8 mouse cellular contexts compared by ENCODE assay signal in genomic region chrX:56610318-56610694, GRCm38 (mm10). TPM values are rescaled to one million over a fixed set of nuclear protein-coding genes. Genes with fewer than 3 reads are reported as not detected.
DNase-seq lines count a peak whose midpoint lies in the region; ATAC-seq and TF ChIP-seq lines count a peak whose summit lies in the region.

No protein-coding gene starts in this region.

- 28% methylated on average over 13 of the region's 13 CpGs for WGBS in kidney, postnatal 0 days
- WGBS in forebrain, embryonic 12.5 days = 19% methylated on average over 13 of the region's 13 CpGs
- WGBS in limb, embryonic 11.5 days = 21% methylated on average over 13 of the region's 13 CpGs
- WGBS in neural tube, embryonic 11.5 days = 18% methylated on average over 13 of the region's 13 CpGs

- peak overlapping the region; percentile 66 for H3K4me2 ChIP-seq in kidney, postnatal 0 days (ENCODE audit: low read length)
- H3K4me2 ChIP-seq in forebrain, embryonic 12.5 days = peak overlapping the region; percentile 60
- H3K4me2 ChIP-seq in limb, embryonic 11.5 days (ENCODE audit: low read depth, severe bottlenecking) = peak overlapping the region; percentile 52
- H3K4me2 ChIP-seq in neural tube, embryonic 11.5 days (ENCODE audit: low read depth) = peak overlapping the region; percentile 52

- peak overlapping the region; percentile 60 for H3K4me3 ChIP-seq in kidney, postnatal 0 days (replicated peaks; ENCODE audit: low read depth, low read length)
- peak overlapping the region; percentile 58 for H3K4me3 ChIP-seq in forebrain, embryonic 12.5 days (replicated peaks)
- H3K4me3 ChIP-seq in limb, embryonic 11.5 days (ENCODE audit: low read depth, low read length) = peak overlapping the region; percentile 60
- peak overlapping the region; percentile 57 for H3K4me3 ChIP-seq in neural tube, embryonic 11.5 days (ENCODE audit: low read depth, low read length)

- H3K27ac ChIP-seq in kidney, postnatal 0 days = no peak overlapping the region
- H3K27ac ChIP-seq in forebrain, embryonic 12.5 days = peak overlapping the region; percentile 77
- H3K27ac ChIP-seq in limb, embryonic 11.5 days (replicated peaks; ENCODE audit: low read depth, low read length) = no peak overlapping the region
- H3K27ac ChIP-seq in neural tube, embryonic 11.5 days (ENCODE audit: low read depth, low read length) = 0 out of 2 replicates have a peak overlapping the region, but pooled peaks have one; percentile 60

- no peaks in the 10 kb centered on the region for H3K9me3 ChIP-seq in kidney, postnatal 0 days (replicated peaks; ENCODE audit: low read length)
- no peaks in the 10 kb centered on the region for H3K9me3 ChIP-seq in forebrain, embryonic 12.5 days
- no peaks in the 10 kb centered on the region for H3K9me3 ChIP-seq in limb, embryonic 11.5 days (ENCODE audit: control insufficient read depth, low read length)
- no peaks in the 10 kb centered on the region for H3K9me3 ChIP-seq in neural tube, embryonic 11.5 days (ENCODE audit: control insufficient read depth, low read length)

- H3K27me3 ChIP-seq in kidney, postnatal 0 days (ENCODE audit: insufficient read depth, low read length) = no peaks in the 10 kb centered on the region
- H3K27me3 ChIP-seq in forebrain, embryonic 12.5 days = no peaks in the 10 kb centered on the region
- no peaks in the 10 kb centered on the region for H3K27me3 ChIP-seq in limb, embryonic 11.5 days (ENCODE audit: control insufficient read depth, insufficient read depth, low read length)
- no peaks in the 10 kb centered on the region for H3K27me3 ChIP-seq in neural tube, embryonic 11.5 days (ENCODE audit: control insufficient read depth, insufficient read depth, low read length)

- ATAC-seq in kidney, postnatal 0 days (replicated peaks; ENCODE audit: low FRiP score, low read depth) = no peak
- ATAC-seq in forebrain, embryonic 12.5 days (ENCODE audit: low FRiP score) = peak; percentile 45
- ATAC-seq in limb, embryonic 11.5 days (ENCODE audit: insufficient number of reproducible peaks, low FRiP score, low TSS enrichment, low read depth) = no peak
- ATAC-seq in neural tube, embryonic 11.5 days (ENCODE audit: insufficient read depth, low FRiP score, low TSS enrichment) = peak; percentile 25; the same call in 1 of the 2 replicates

- H3K36me3 ChIP-seq in kidney, postnatal 0 days (ENCODE audit: insufficient read depth, low read length) = no peaks in the 10 kb centered on the region
- H3K36me3 ChIP-seq in forebrain, embryonic 12.5 days (replicated peaks) = no peaks in the 10 kb centered on the region
- no peaks in the 10 kb centered on the region for H3K36me3 ChIP-seq in limb, embryonic 11.5 days (ENCODE audit: control insufficient read depth, insufficient read depth, low read length)
- no peaks in the 10 kb centered on the region for H3K36me3 ChIP-seq in neural tube, embryonic 11.5 days (ENCODE audit: control insufficient read depth, insufficient read depth, low read length)

- H3K9ac ChIP-seq in kidney, postnatal 0 days (ENCODE audit: low read depth, low read length) = peak overlapping the region; percentile 65
- H3K9ac ChIP-seq in forebrain, embryonic 12.5 days = peak overlapping the region; percentile 69
- peak overlapping the region; percentile 56; the same call in 1 of the 2 replicates for H3K9ac ChIP-seq in limb, embryonic 11.5 days (ENCODE audit: low read length)
- H3K9ac ChIP-seq in neural tube, embryonic 11.5 days (ENCODE audit: low read length) = peak overlapping the region; percentile 66

- TF ChIP-seq CTCF in kidney, postnatal 0 days (IDR thresholded peaks at IDR 0.05; ENCODE audit: low read depth) = no peak

- no peaks in the 10 kb centered on the region for H3K4me1 ChIP-seq in kidney, postnatal 0 days (replicated peaks; ENCODE audit: insufficient read depth, low read length)
- peaks cover 8% of the 10 kb centered on the region for H3K4me1 ChIP-seq in forebrain, embryonic 12.5 days
- H3K4me1 ChIP-seq in limb, embryonic 11.5 days (ENCODE audit: control insufficient read depth, insufficient read depth, low read length) = no peaks in the 10 kb centered on the region
- no peaks in the 10 kb centered on the region for H3K4me1 ChIP-seq in neural tube, embryonic 11.5 days (ENCODE audit: control insufficient read depth, insufficient read depth, low read length)

- no peak for DNase-seq in kidney, postnatal 0 days (ENCODE audit: low spot score)
- no peak for DNase-seq in kidney, postnatal 36 days
- peak; percentile 4 for DNase-seq in R1 (ENCODE audit: low read depth, low spot score)
- DNase-seq in limb, embryonic 11.5 days (ENCODE audit: low spot score) = peak; percentile 42
- peak; percentile 36 for DNase-seq in neural tube, embryonic 11.5 days (ENCODE audit: low spot score)
- DNase-seq in urinary bladder, postnatal 25 days (ENCODE audit: low spot score) = no peak
- DNase-seq in adrenal gland, postnatal 4 days (ENCODE audit: low spot score in 2 of 2) = no peak

RNA-seq across cellular contexts. Expression of gene Slc9a6, which starts 0.7 kb away (rescaled TPM):
- 10.9 and 11.1 TPM in 2 replicates for polyA plus RNA-seq in kidney, postnatal 0 days (2015; fragmentation: Nextera tagmentation; extraction: Ambion mirVana)
- 26.7 and 28.4 TPM in 2 replicates for polyA plus RNA-seq in forebrain, embryonic 12.5 days (2016; fragmentation: Nextera tagmentation; extraction: Ambion mirVana)
- polyA plus RNA-seq in limb, embryonic 11.5 days (2014; fragmentation: Nextera tagmentation; extraction: Ambion mirVana) = 6.6 and 7.8 TPM in 2 replicates
- 16.0 and 17.2 TPM in 2 replicates for polyA plus RNA-seq in neural tube, embryonic 11.5 days (2014; fragmentation: Nextera tagmentation; extraction: Ambion mirVana)
- 10 to 100 TPM; 20.5 to 25.2 TPM for total RNA-seq in adrenal gland, postnatal 4 days (2021)

RNA-seq across cellular contexts. Expression of gene Mmgt1, which starts 12.4 kb away (rescaled TPM):
- polyA plus RNA-seq in kidney, postnatal 0 days (2015; fragmentation: Nextera tagmentation; extraction: Ambion mirVana) = 20.4 and 21.8 TPM in 2 replicates
- 53.2 and 56.7 TPM in 2 replicates for polyA plus RNA-seq in forebrain, embryonic 12.5 days (2016; fragmentation: Nextera tagmentation; extraction: Ambion mirVana)
- polyA plus RNA-seq in limb, embryonic 11.5 days (2014; fragmentation: Nextera tagmentation; extraction: Ambion mirVana) = 34.5 and 41.4 TPM in 2 replicates
- 53.8 and 54.1 TPM in 2 replicates for polyA plus RNA-seq in neural tube, embryonic 11.5 days (2014; fragmentation: Nextera tagmentation; extraction: Ambion mirVana)
- 10 to 100 TPM; 23.4 to 23.6 TPM for total RNA-seq in adrenal gland, postnatal 4 days (2021)

Comparison
In these comparisons a context has a peak if more than half of its experiments do, and no peak if none do; other contexts are left out.
1. ATAC-seq: peak in forebrain, embryonic 12.5 days (single experiment) and neural tube, embryonic 11.5 days (single experiment); none in kidney, postnatal 0 days (single experiment) and limb, embryonic 11.5 days (single experiment).
2. DNase-seq: peak in R1 (single experiment), limb, embryonic 11.5 days (single experiment) and neural tube, embryonic 11.5 days (single experiment); none in kidney, postnatal 0 days (single experiment), kidney, postnatal 36 days (0 of 2), urinary bladder, postnatal 25 days (single experiment) and adrenal gland, postnatal 4 days (0 of 2).
3. H3K27ac ChIP-seq: peak in forebrain, embryonic 12.5 days (single experiment) and neural tube, embryonic 11.5 days (single experiment); none in kidney, postnatal 0 days (single experiment) and limb, embryonic 11.5 days (single experiment).
4. Peak in every context shown above with its lines, with median percentiles within 50 percentile points of each other: H3K4me2 ChIP-seq, H3K4me3 ChIP-seq and H3K9ac ChIP-seq.